Mouse (Mus musculus): ENCODE results near the gene Phb2.
"Not testable (repeated sequence)": the region's sequence is repeated elsewhere in the genome, so short reads cannot be mapped to it uniquely, and the experiment has no call there.

DNA sequence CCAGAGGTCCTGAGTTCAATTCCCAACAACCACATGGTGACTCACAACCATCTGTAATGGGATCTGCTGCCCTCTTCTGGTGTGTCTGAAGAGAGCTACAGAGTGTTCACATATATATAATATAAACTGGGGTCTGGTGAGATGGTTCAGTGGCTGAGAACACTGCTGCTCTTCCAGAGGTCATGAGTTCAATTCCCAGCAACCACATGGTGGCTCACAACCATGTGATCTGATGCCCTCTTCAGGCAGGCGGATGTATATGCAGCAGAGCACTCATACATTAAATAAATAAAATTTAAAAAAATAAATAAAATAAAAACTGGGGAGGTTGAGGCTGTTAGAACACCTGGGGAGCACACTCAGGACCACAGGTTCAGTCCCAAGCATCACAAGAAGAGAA is 25.5 kb upstream of the Phb2 start:
- peak; percentile 23; the same call in 1 of the 2 replicates for TF ChIP-seq CTCF (IDR thresholded peaks at IDR 0.05; ENCODE audit: low read depth, low read length)
- TF ChIP-seq POLR2A (IDR thresholded peaks at IDR 0.05; ENCODE audit: borderline replicate concordance, low read depth, low read length) = not testable (repeated sequence)
